Mouse (Mus musculus) left cerebral cortex, adult 2 months (tissue): ENCODE data around the gene Tom1l1. TPM values are rescaled to one million over a fixed set of nuclear protein-coding genes. Genes with fewer than 3 reads are reported as not detected.
A peak's percentile ranks its signal among the peaks of the same experiment; 100 is the strongest.

Source experiments
- DNase-seq, 2 experiments: peaks; one replicate each; pipeline ENCODE4 v3.0.0; 2021 to 2022; ENCODE audit warnings: low spot score in 2 of 2, mixed read lengths in 1 of 2; ENCODE audit errors: extremely low spot score in 1 of 2
- H3K27ac ChIP-seq: fragments of 200-600 bp; 2 replicates; pipeline ENCODE4 v1.8.1; 2022
- H3K4me3 ChIP-seq: fragments of 200-600 bp; 2 replicates; pipeline ENCODE4 v1.8.1; 2022
- CTCF ChIP-seq: fragments of 200-600 bp; IDR thresholded peaks from 2 replicates; pipeline ENCODE4 v1.8.1; 2022; ENCODE audit warnings: antibody characterized with exemption, mild to moderate bottlenecking, moderate library complexity
- intact Hi-C: fragments of 180-260 bp; cut with DNase I; formaldehyde crosslinking; loops from one replicate; pipeline ENCODE4 v1.15.1; 2025
- total RNA-seq, 2 experiments: library from RNA; stranded (reverse); gene quantifications; 2 replicates each; pipeline ENCODE4 v1.2.3; 2021

The Tom1l1 gene
- total RNA-seq, 2 experiments from 2014 or later, result 28.4 to 30.0 TPM

DNA sequence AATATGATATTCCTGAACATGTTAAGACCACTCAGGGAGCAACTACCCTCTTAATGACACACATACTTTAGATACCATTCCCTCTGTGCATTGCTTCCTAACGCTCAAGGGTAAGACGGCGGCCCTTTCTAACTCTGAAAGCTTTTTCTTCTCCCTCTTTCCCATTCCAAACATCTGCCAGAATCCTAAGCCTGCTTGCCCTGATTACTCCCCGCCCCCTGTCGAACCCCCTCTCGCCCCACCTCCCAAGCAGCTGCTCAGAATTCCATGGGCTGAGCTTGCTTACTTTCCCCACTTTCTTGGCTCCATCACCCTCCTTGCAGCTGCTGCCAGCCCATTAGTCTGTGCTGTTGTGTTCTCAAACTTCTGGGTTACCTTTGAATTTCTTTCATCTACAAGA lies 23.0 kb downstream of the Tom1l1 start:
- intact Hi-C loops, result no loop called here
- no peak for DNase-seq
- TF ChIP-seq CTCF, result no peak
- Histone ChIP-seq H3K4me3 (no peak overlapping the region), H3K27ac (peak overlapping the region; percentile 66)

DNA sequence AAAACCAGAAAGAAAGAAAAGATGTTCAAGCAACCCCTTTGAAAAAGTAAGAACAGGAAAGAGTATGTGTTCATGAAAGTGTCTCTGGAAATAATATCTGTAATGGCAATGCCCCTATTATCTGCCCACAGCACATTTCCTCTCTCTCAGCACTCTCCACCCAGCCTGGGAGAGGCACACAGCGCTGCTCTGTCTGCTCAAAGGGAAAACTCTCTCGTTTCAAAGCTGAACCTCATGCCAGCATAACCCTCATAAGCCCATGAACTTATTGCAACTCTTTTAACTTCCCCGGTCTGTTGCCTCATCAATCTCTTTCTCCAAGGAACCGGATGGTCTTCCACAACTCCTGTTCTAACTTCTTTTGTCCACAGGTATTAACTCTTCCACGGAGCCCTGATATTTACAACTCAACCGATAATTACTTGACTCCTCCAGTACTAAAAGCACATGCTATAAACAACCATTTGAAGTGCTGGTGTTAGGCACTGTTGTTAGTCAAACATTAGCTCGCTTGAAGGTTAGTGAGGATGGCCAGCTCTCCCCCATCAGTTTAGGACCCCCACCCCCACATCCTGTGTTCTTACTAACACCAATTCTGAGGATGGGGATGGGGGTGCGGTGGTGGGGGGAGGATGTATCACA lies 23.7 kb downstream of the Tom1l1 start:
- intact Hi-C loops, result no loop called here
- DNase-seq, result no peak
- H3K27ac ChIP-seq, result peak overlapping the region; percentile 66; the same call in 1 of the 2 replicates
- TF ChIP-seq CTCF, result no peak
- H3K4me3 ChIP-seq, result no peak overlapping the region

- H3K27ac ChIP-seq, result no peak overlapping the region; the same call in 1 of the 2 replicates
- TF ChIP-seq CTCF, result no peak
- no peak for DNase-seq
- H3K4me3 ChIP-seq, result no peak overlapping the region
- intact Hi-C loops, result no loop called here
Observed at GRCm38 (mm10) chr11:90663618-90664297, 24.4 kb downstream of the Tom1l1 start.

- intact Hi-C loops, result no loop called here
- H3K27ac ChIP-seq, result no peak overlapping the region
- TF ChIP-seq CTCF, result no peak
Observed at GRCm38 (mm10) chr11:90663052-90663451, 25.1 kb downstream of the Tom1l1 start.

DNA sequence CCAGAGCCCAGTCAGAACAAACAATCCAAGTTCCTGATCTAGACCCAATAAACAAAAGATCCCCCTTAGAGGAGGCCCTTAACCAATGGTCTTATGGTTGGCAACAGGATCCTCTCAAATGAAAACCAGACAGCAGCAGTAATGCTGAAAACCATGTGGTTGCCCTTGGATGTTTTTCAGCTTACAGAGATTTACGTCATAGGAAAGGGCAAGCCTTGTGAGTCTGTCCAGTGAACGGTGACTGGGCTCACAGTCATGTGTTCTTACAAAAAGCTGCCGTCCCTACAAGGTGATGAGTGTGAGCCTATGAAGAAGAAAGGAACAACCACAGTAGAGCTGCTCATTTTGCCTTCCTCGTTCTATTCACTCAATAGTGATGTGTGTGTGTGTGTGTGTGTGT lies 27.5 kb downstream of the Tom1l1 start:
- no peak for DNase-seq
- TF ChIP-seq CTCF, result no peak
- intact Hi-C loops, result no loop called here
- Histone ChIP-seq H3K27ac (no peak overlapping the region), H3K4me3 (no peak overlapping the region)

More at GRCm38 (mm10) chr11:90663052-90663451, 25.1 kb downstream of the Tom1l1 start:
- no peak for DNase-seq
- H3K4me3 ChIP-seq, result no peak overlapping the region

DNA sequence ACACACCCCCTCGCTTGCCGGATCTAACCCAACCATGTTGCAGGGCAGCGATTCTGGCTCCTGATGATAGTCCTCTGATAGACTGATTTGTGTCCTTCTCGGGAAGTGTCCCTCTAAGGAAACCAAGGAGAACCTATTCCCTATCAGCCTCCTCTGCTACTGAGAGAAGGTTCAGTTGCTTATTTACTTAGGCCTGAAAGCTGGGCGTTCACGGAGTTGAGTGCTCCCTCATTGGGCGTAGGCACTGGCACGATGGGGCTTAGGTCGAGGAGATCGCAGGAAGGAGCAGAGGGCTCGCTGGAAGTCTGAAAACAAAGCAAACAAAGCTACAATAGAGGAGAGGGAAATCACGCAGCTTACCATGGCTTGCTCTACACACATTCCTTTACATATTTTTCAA lies 30.6 kb downstream of the Tom1l1 start:
- no peak for TF ChIP-seq CTCF
- H3K4me3 ChIP-seq, result no peak overlapping the region
- DNase-seq, result no peak

GRCm38 (mm10) chr11:90652603-90653002 lies 35.6 kb downstream of the Tom1l1 start:
- intact Hi-C loops, result no loop called here
- Histone ChIP-seq H3K27ac (no peak overlapping the region), H3K4me3 (no peak overlapping the region)
- no peak for TF ChIP-seq CTCF
- DNase-seq, result no peak

More for the DNA sequence above, 30.6 kb downstream of the Tom1l1 start:
- H3K27ac ChIP-seq, result no peak overlapping the region
- intact Hi-C loops, result no loop called here

DNA sequence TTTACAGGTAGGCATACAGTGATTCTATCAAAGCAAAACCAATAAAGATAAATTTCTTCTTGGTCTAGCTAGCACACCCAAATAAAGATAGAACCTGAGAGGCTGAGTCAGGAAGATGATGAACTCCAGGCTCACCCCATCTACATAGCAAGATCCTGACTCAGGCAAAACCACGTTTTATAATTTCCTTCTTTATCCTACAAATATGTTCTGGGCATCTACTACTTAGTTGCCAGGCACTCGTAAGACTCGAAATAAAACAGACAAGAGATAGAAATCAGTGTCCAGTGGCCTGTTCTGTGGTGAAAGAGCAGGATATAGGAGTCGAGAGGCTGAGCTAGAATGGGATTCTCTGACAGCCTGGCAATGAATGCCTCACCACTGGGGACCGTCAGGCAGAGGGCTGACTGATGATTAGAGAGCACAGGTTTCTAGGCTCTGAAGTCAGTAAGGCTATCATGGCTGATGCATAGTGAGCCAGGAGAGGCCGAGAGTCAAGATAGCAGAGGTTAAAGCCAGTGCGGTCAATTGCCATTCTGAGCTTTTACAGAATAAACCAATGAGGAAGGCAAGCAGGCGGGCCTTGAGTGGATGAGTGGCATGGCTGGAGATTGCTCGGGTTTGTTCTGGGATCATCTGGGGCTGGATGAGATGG lies 37.8 kb downstream of the Tom1l1 start:
- no peak for TF ChIP-seq CTCF
- no peak overlapping the region for H3K27ac ChIP-seq
- H3K4me3 ChIP-seq, result no peak overlapping the region
- no peak for DNase-seq
- intact Hi-C loops, result no loop called here

- TF ChIP-seq CTCF, result no peak
- no peak for DNase-seq
- Histone ChIP-seq H3K4me3 (no peak overlapping the region), H3K27ac (no peak overlapping the region)
- intact Hi-C loops, result no loop called here
Observed at GRCm38 (mm10) chr11:90649777-90650176, 38.4 kb downstream of the Tom1l1 start.

DNA sequence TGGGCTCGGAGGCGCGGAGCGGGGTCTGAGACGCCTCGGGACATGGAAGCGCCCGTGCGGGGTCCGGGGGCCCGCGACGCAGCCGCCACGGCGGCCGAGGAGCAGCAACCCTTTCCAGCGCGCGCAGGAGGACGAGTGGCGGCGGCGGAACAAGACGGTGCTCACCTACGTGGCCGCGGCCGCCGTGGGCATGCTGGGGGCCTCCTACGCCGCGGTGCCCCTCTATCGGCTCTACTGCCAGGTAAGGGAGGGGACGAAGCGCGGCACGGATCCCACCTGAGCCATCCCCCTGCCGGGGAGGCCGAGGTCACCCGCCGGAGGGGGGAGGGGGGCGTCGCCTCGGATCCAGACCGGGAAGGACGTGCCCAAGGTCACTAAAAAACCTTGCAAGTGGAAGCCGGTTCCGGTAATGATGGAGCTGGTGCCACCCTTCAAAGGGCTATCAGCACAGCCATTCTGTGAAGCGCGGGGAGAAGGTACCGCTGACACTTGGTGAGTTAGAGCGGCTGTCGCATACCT lies 49.8 kb downstream of the Tom1l1 start:
- TF ChIP-seq CTCF, result no peak
- H3K27ac ChIP-seq, result peak overlapping the region; percentile 93
- H3K4me3 ChIP-seq, result peak overlapping the region; percentile 96
- intact Hi-C loops, result no loop called here
- no peak for DNase-seq

DNA sequence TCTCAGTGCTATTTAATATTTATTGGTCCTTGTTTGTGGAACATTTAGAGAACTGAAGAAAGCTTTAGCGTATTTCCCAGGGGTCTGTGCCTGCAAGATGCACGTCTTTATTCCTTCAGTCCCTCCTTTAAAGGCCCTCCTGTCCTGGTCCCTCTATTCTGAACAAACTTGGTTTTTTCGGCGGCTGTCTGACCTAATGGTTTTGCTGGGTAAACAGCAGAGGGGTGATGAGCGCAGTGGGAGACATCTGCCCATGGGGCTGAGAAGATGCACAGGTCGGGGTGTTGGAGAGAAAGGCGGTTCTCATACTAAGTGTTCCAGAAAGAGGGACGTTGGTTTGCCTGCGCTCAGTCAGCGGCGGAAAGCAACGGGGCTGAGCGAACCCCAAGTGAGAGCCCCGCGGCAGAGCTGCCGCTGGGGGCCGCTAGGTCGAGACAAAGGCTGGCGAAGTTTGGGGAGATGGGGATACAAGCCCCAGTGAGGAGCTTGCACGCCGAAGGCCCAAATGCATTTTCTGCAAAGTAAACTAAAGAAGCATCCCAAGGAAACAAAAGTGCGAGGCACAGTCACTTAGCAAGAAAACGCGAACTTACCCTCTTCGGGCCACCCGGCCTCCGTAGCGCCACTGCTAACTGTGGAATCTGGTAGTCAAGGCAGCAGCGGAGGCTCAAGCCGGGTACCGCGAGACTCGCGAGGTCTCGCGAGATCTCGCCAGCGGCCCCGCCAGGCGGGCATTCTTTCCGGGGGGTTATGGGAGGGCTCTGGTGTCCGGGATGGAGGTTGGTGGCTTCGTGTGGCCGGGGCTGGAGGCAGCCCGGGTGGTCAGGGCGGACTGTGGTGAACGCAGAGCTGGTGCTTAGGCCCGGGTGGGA lies 50.5 kb downstream of the Tom1l1 start, which contains the start of the genes Stxbp4 and Cox11:
Gene Stxbp4 (minus strand): TSS at position 645 of the 872 bp plus-strand sequence.
Gene Cox11 (plus strand): TSS at position 734 of the 872 bp plus-strand sequence.
- peak within 1 kb of the TSS; percentile 96 for H3K4me3 ChIP-seq
- intact Hi-C loops, result no loop called here
- peak; percentile 61 for TF ChIP-seq CTCF
- peak within 1 kb of the TSS; percentile 93 for H3K27ac ChIP-seq
- DNase-seq, result peak; percentile 94 to 95
